Mouse (Mus musculus): Measurements from ENCODE around the gene Prickle4. TPM values are rescaled to one million over a fixed set of nuclear protein-coding genes. Genes with fewer than 3 reads are reported as not detected.
A peak's percentile ranks its signal among the peaks of the same experiment; 100 is the strongest.

The Prickle4 gene
- polyA plus RNA-seq, 1 experiment from 2014 or later: 0.44 TPM

GRCm38 (mm10) chr17:47710036-47710435 lies 15.5 kb upstream of the Prickle4 start:
- no peak overlapping the region for H3K4me2 ChIP-seq
- no peak overlapping the region for H3K27ac ChIP-seq (ENCODE audit: low read depth, low read length)
- H3K27me3 ChIP-seq (replicated peaks; ENCODE audit: control insufficient read depth, insufficient read depth, low read length): peaks cover 16% of the 10 kb centered on the region
- DNase-seq (ENCODE audit: low spot score): no peak
- H3K36me3 ChIP-seq (ENCODE audit: control insufficient read depth, insufficient read depth, low read length): no peaks in the 10 kb centered on the region
- no peak for ATAC-seq (replicated peaks; ENCODE audit: low FRiP score)
- no peak overlapping the region for H3K9ac ChIP-seq (ENCODE audit: low read depth, low read length)
- H3K4me3 ChIP-seq (ENCODE audit: low read depth, low read length): no peak overlapping the region
- WGBS: 40% methylated on average over 3 of the region's 3 CpGs
- H3K9me3 ChIP-seq (ENCODE audit: control insufficient read depth, low read length): no peaks in the 10 kb centered on the region
- no peaks in the 10 kb centered on the region for H3K4me1 ChIP-seq (replicated peaks; ENCODE audit: control insufficient read depth, insufficient read depth, low read length)

- Histone ChIP-seq H3K36me3 (ENCODE audit: control insufficient read depth, insufficient read depth, low read length) (no peaks in the 10 kb centered on the region), H3K27ac (ENCODE audit: low read depth, low read length) (no peak overlapping the region), H3K4me3 (ENCODE audit: low read depth, low read length) (no peak overlapping the region), H3K9me3 (ENCODE audit: control insufficient read depth, low read length) (no peaks in the 10 kb centered on the region), H3K4me2 (no peak overlapping the region), H3K27me3 (replicated peaks; ENCODE audit: control insufficient read depth, insufficient read depth, low read length) (peaks cover 25% of the 10 kb centered on the region), H3K9ac (ENCODE audit: low read depth, low read length) (no peak overlapping the region), H3K4me1 (replicated peaks; ENCODE audit: control insufficient read depth, insufficient read depth, low read length) (no peaks in the 10 kb centered on the region)
- ATAC-seq (replicated peaks; ENCODE audit: low FRiP score): no peak
- DNase-seq (ENCODE audit: low spot score): no peak
- WGBS: 73% methylated on average over 4 of the region's 4 CpGs
These were observed 14.4 kb upstream of the Prickle4 start for GRCm38 (mm10) chr17:47708972-47709371.

DNA sequence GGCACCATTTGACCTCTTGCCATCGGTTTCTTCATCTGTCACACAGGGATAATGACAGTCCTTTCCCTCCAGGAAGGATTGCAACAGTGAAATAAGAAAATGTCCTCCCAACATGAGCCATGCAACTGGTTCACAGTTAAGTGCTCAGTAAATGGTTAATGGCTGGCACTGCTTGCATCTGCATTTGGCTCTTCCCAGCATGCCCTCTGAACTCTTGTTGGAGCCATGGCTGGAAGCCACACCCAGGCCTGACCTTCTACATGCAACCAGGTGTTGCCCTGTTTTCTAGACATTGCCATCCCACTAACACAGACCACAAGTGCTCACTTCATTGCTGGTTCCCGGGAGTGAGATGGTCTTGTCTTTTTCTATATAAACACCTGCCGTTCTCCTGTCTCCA lies 13.4 kb upstream of the Prickle4 start:
- Histone ChIP-seq H3K9ac (ENCODE audit: low read depth, low read length) (no peak overlapping the region), H3K36me3 (ENCODE audit: control insufficient read depth, insufficient read depth, low read length) (no peaks in the 10 kb centered on the region), H3K9me3 (ENCODE audit: control insufficient read depth, low read length) (no peaks in the 10 kb centered on the region), H3K4me2 (no peak overlapping the region), H3K27ac (ENCODE audit: low read depth, low read length) (no peak overlapping the region), H3K4me3 (ENCODE audit: low read depth, low read length) (no peak overlapping the region), H3K4me1 (replicated peaks; ENCODE audit: control insufficient read depth, insufficient read depth, low read length) (peaks cover 5% of the 10 kb centered on the region; the same call in 1 of the 2 replicates), H3K27me3 (replicated peaks; ENCODE audit: control insufficient read depth, insufficient read depth, low read length) (peaks cover 35% of the 10 kb centered on the region)
- ATAC-seq (replicated peaks; ENCODE audit: low FRiP score): no peak
- DNase-seq (ENCODE audit: low spot score): no peak
- WGBS: 74% methylated on average over 3 of the region's 3 CpGs

- no peaks in the 10 kb centered on the region; the same call in 1 of the 2 replicates for H3K36me3 ChIP-seq (ENCODE audit: control insufficient read depth, insufficient read depth, low read length)
- H3K27me3 ChIP-seq (replicated peaks; ENCODE audit: control insufficient read depth, insufficient read depth, low read length): peaks cover 51% of the 10 kb centered on the region
- DNase-seq (ENCODE audit: low spot score) (no peak), ATAC-seq (replicated peaks; ENCODE audit: low FRiP score) (no peak)
- H3K27ac ChIP-seq (ENCODE audit: low read depth, low read length): no peak overlapping the region
- WGBS: 47% methylated on average over 1 of the region's 1 CpGs
- no peak overlapping the region for H3K4me3 ChIP-seq (ENCODE audit: low read depth, low read length)
- no peak overlapping the region for H3K4me2 ChIP-seq
- H3K9ac ChIP-seq (ENCODE audit: low read depth, low read length): no peak overlapping the region
- H3K9me3 ChIP-seq (ENCODE audit: control insufficient read depth, low read length): no peaks in the 10 kb centered on the region
- H3K4me1 ChIP-seq (replicated peaks; ENCODE audit: control insufficient read depth, insufficient read depth, low read length): peaks cover 7% of the 10 kb centered on the region; the same call in 1 of the 2 replicates
These were observed 11.7 kb upstream of the Prickle4 start for GRCm38 (mm10) chr17:47706196-47706595.

DNA sequence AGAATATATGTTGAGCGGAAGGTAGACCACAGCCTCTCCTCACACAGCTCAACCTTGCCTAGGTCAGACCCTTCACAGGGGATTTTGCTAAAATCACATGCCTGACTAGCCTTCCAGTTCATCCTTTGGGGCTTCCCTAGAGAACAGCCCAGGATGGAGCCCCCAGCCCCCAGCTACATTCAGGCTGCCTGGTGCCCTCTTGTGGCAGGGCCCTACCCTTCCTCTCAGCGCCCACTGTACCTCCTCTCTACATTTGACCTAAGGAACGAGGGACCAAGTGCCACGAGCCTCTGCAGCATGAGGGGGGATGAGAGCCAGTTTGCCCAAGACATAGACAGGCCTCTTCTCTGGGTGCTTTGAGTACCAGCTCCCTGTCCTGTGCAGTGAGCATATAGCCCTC lies 10.2 kb upstream of the Prickle4 start:
- Histone ChIP-seq H3K9me3 (ENCODE audit: control insufficient read depth, low read length) (no peaks in the 10 kb centered on the region), H3K27me3 (replicated peaks; ENCODE audit: control insufficient read depth, insufficient read depth, low read length) (peaks cover 51% of the 10 kb centered on the region), H3K4me3 (ENCODE audit: low read depth, low read length) (no peak overlapping the region), H3K4me1 (replicated peaks; ENCODE audit: control insufficient read depth, insufficient read depth, low read length) (peaks cover 7% of the 10 kb centered on the region; the same call in 1 of the 2 replicates), H3K9ac (ENCODE audit: low read depth, low read length) (no peak overlapping the region), H3K36me3 (ENCODE audit: control insufficient read depth, insufficient read depth, low read length) (no peaks in the 10 kb centered on the region; the same call in 1 of the 2 replicates), H3K4me2 (no peak overlapping the region), H3K27ac (ENCODE audit: low read depth, low read length) (no peak overlapping the region)
- 74% methylated on average over 4 of the region's 4 CpGs for WGBS
- no peak for DNase-seq (ENCODE audit: low spot score)
- ATAC-seq (replicated peaks; ENCODE audit: low FRiP score): no peak

DNA sequence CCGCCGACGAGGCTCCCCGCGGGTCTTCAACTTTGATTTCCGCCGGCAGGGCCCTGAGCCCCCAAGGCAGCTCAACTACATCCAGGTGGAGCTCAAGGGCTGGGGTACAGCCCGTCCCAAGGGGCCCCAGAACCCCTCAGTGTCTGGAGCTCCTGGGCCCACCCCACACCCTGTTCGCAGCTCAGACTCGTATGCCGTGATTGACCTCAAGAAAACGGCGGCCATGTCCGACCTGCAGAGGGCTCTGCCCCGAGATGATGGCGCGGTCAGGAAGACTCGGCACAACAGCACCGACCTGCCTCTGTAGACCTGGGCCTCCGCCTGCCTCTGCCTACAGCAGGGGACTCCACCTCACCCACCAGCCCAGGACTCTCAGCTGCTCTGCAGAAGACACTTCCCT lies 9.0 kb upstream of the Prickle4 start:
- H3K27me3 ChIP-seq (replicated peaks; ENCODE audit: control insufficient read depth, insufficient read depth, low read length): peaks cover 51% of the 10 kb centered on the region
- DNase-seq (ENCODE audit: low spot score): no peak

GRCm38 (mm10) chr17:47702548-47703345 lies 8.2 kb upstream of the Prickle4 start:
- Histone ChIP-seq H3K4me2 (no peak overlapping the region), H3K27ac (ENCODE audit: low read depth, low read length) (no peak overlapping the region), H3K27me3 (replicated peaks; ENCODE audit: control insufficient read depth, insufficient read depth, low read length) (peaks cover 49% of the 10 kb centered on the region), H3K36me3 (ENCODE audit: control insufficient read depth, insufficient read depth, low read length) (no peaks in the 10 kb centered on the region; the same call in 1 of the 2 replicates), H3K9me3 (ENCODE audit: control insufficient read depth, low read length) (no peaks in the 10 kb centered on the region), H3K4me1 (replicated peaks; ENCODE audit: control insufficient read depth, insufficient read depth, low read length) (peaks cover 9% of the 10 kb centered on the region; the same call in 1 of the 2 replicates), H3K4me3 (ENCODE audit: low read depth, low read length) (no peak overlapping the region), H3K9ac (ENCODE audit: low read depth, low read length) (0 out of 2 replicates have a peak overlapping the region, but pooled peaks have one; percentile 14)
- 29% methylated on average over 28 of the region's 28 CpGs for WGBS
- ATAC-seq (replicated peaks; ENCODE audit: low FRiP score) (no peak), DNase-seq (ENCODE audit: low spot score) (no peak)

More for the DNA sequence above, 9.0 kb upstream of the Prickle4 start:
- peaks cover 9% of the 10 kb centered on the region; the same call in 1 of the 2 replicates for H3K4me1 ChIP-seq (replicated peaks; ENCODE audit: control insufficient read depth, insufficient read depth, low read length)
- H3K36me3 ChIP-seq (ENCODE audit: control insufficient read depth, insufficient read depth, low read length): no peaks in the 10 kb centered on the region; the same call in 1 of the 2 replicates
- 16% methylated on average over 20 of the region's 20 CpGs for WGBS
- no peak overlapping the region for H3K27ac ChIP-seq (ENCODE audit: low read depth, low read length)
- H3K9me3 ChIP-seq (ENCODE audit: control insufficient read depth, low read length): no peaks in the 10 kb centered on the region
- no peak overlapping the region; the same call in 1 of the 2 replicates for H3K4me2 ChIP-seq
- ATAC-seq (replicated peaks; ENCODE audit: low FRiP score): no peak
- H3K4me3 ChIP-seq (ENCODE audit: low read depth, low read length): no peak overlapping the region
- H3K9ac ChIP-seq (ENCODE audit: low read depth, low read length): no peak overlapping the region

- Histone ChIP-seq H3K9ac (ENCODE audit: low read depth, low read length) (no peak overlapping the region), H3K9me3 (ENCODE audit: control insufficient read depth, low read length) (no peaks in the 10 kb centered on the region), H3K4me1 (replicated peaks; ENCODE audit: control insufficient read depth, insufficient read depth, low read length) (peaks cover 9% of the 10 kb centered on the region; the same call in 1 of the 2 replicates), H3K4me2 (no peak overlapping the region), H3K4me3 (ENCODE audit: low read depth, low read length) (no peak overlapping the region), H3K36me3 (ENCODE audit: control insufficient read depth, insufficient read depth, low read length) (no peaks in the 10 kb centered on the region; the same call in 1 of the 2 replicates), H3K27ac (ENCODE audit: low read depth, low read length) (no peak overlapping the region), H3K27me3 (replicated peaks; ENCODE audit: control insufficient read depth, insufficient read depth, low read length) (peaks cover 51% of the 10 kb centered on the region)
- 72% methylated on average over 9 of the region's 9 CpGs for WGBS
- DNase-seq (ENCODE audit: low spot score) (no peak), ATAC-seq (replicated peaks; ENCODE audit: low FRiP score) (no peak)
These were observed 7.3 kb upstream of the Prickle4 start for GRCm38 (mm10) chr17:47701793-47702192.

Data from liver, embryonic 11.5 days (tissue).